Mouse (Mus musculus) C2C12 (cell line): ENCODE data around the gene Lrrc39.

Source experiments
- CEBPB ChIP-seq: IDR thresholded peaks from one replicate; pipeline ENCODE4 v1.6.1; 2011; ENCODE audit warnings: low read depth, mild to moderate bottlenecking, control low read depth, moderate library complexity
- CTCF ChIP-seq: IDR thresholded peaks from one replicate; pipeline ENCODE4 v1.5.1; 2011; ENCODE audit not compliant: control insufficient read depth, insufficient read depth, insufficient read length
- MAX ChIP-seq: IDR thresholded peaks from one replicate; pipeline ENCODE4 v1.6.1; 2011; ENCODE audit warnings: mild to moderate bottlenecking, control low read depth
- MYOG ChIP-seq: IDR thresholded peaks from one replicate; pipeline ENCODE4 v1.6.1; 2011; ENCODE audit not compliant: control insufficient read depth, insufficient read length; ENCODE audit errors: extremely low read depth

DNA sequence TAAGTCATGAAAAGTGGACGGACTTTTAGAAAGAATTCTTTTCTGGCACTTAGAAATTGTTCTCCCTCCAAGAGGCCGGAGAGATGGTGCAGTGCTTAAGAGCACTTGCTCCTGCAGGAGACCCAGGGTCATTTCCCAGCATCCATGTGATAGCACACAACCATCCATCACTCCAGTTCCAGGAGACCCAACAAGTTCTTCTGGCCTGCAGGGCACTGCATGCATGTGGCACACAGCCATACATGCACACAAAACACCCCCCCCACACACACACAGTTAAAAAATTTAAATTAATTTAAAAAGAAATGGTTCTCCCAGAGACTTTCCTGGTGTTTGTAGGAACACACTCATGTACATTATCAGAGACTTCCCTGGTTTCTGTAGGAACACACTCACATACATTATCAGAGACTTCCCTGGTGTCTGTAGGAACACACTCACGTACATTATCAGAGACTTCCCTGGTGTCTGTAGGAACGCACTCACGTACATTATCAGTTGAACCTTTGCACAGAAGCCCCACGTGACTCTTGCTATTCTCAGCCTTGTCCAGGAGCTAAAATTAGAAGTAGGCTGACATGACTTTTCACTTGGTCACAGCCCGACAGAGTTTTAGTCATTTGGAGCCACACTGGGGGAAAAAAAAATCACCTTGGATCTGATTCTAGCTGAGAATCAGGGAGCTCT lies at the start of gene Lrrc39:
- TF ChIP-seq CTCF, result no peak
- no peak for TF ChIP-seq MYOG
- no peak for TF ChIP-seq CEBPB
- TF ChIP-seq MAX, result no peak
